ENCODE assay signal across 8 mouse cellular contexts in the genomic region with DNA sequence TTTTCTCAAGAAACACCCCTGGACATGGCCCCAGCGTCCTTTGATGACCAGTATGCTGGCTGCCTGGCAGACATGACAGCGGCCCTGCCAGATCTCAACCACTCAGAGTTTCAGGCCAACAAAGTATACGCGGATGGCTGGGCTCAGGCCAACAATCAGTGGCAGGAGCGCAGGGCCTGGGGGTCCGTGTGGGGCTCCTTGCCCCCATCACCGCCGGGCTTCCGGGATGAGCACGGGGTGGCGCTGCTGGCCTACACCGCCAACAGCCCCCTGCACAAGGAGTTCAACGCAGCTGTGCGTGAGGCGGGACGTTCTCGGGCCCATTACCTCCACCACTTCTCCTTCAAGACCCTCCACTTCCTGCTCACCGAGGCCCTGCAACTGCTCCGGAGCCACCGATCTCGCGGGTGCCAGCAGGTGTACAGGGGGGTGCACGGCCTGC. TPM values are rescaled to one million over a fixed set of nuclear protein-coding genes. Genes with fewer than 3 reads are reported as not detected.
DNase-seq lines count a peak whose midpoint lies in the region; ATAC-seq and TF ChIP-seq lines count a peak whose summit lies in the region.

No protein-coding gene starts in this region.

- TF ChIP-seq CTCF in liver, embryonic 14.5 days (IDR thresholded peaks at IDR 0.05; ENCODE audit: low read depth): 0 out of 2 replicates have a peak, but pooled peaks have one; percentile 28

- H3K4me3 ChIP-seq in heart, embryonic 14.5 days (ENCODE audit: control insufficient read depth in 1 of 2, insufficient read depth in 1 of 2, low read depth in 1 of 2, low read length in 2 of 2): peak overlapping the region; percentile 37 to 45
- H3K4me3 ChIP-seq in liver, embryonic 14.5 days (ENCODE audit: insufficient read depth in 1 of 2, low read depth in 2 of 2, low read length in 2 of 2): peak overlapping the region in 1 of 2 experiments; percentile 23; a peak in 2 of 4 replicates
- peak overlapping the region; percentile 39 for H3K4me3 ChIP-seq in stomach, embryonic 16.5 days (replicated peaks; ENCODE audit: low read length)

- H3K36me3 ChIP-seq in heart, embryonic 14.5 days (ENCODE audit: control insufficient read depth, insufficient read depth, low read length): no peaks in the 10 kb centered on the region
- no peaks in the 10 kb centered on the region for H3K36me3 ChIP-seq in liver, embryonic 14.5 days (replicated peaks; ENCODE audit: control insufficient read depth, insufficient read depth, low read depth)
- H3K36me3 ChIP-seq in stomach, embryonic 16.5 days (ENCODE audit: control insufficient read depth, insufficient read depth, low read length): no peaks in the 10 kb centered on the region

- 0 out of 2 replicates have a peak, but pooled peaks have one; percentile 23 for ATAC-seq in heart, embryonic 14.5 days (ENCODE audit: insufficient number of reproducible peaks, insufficient read depth, low FRiP score, low read depth)
- ATAC-seq in liver, embryonic 14.5 days (ENCODE audit: insufficient read depth): no peak
- 0 out of 2 replicates have a peak, but pooled peaks have one; percentile 11 for ATAC-seq in stomach, embryonic 16.5 days (ENCODE audit: insufficient read depth, low FRiP score)

- TF ChIP-seq EP300 in liver, embryonic 14.5 days (IDR thresholded peaks at IDR 0.05; ENCODE audit: low read depth): no peak

- DNase-seq in gastrocnemius, postnatal 14 days: peak; percentile 15
- no peak for DNase-seq in gastrocnemius, adult 8-10 months (ENCODE audit: low spot score in 2 of 2)
- peak; percentile 58 for DNase-seq in ZHBTc4 (ENCODE audit: low read depth, low spot score)
- no peak for DNase-seq in liver, embryonic 14.5 days (ENCODE audit: low read depth in 3 of 3, low spot score in 3 of 3)
- DNase-seq in right cerebral cortex, postnatal 4 days: no peak
- no peak for DNase-seq in left cerebral cortex, adult 18-20 months (ENCODE audit: low spot score in 2 of 2)

- H3K27me3 ChIP-seq in heart, embryonic 14.5 days (ENCODE audit: control insufficient read depth, insufficient read depth, low read length): no peaks in the 10 kb centered on the region
- H3K27me3 ChIP-seq in liver, embryonic 14.5 days (ENCODE audit: control insufficient read depth, insufficient read depth, low read length): no peaks in the 10 kb centered on the region
- no peaks in the 10 kb centered on the region for H3K27me3 ChIP-seq in stomach, embryonic 16.5 days (ENCODE audit: control insufficient read depth, insufficient read depth, low read length)

- intact Hi-C loops in gastrocnemius, postnatal 14 days (cut with DNase I; ENCODE audit: low total_unique reads): no loop called here

- peak overlapping the region; percentile 65 for H3K9ac ChIP-seq in heart, embryonic 14.5 days (ENCODE audit: low read length)
- H3K9ac ChIP-seq in liver, embryonic 14.5 days (replicated peaks): no peak overlapping the region
- peak overlapping the region; percentile 67 for H3K9ac ChIP-seq in stomach, embryonic 16.5 days (ENCODE audit: low read length)

- 7% methylated on average over 23 of the region's 23 CpGs for WGBS in heart, embryonic 14.5 days
- WGBS in liver, embryonic 14.5 days (ENCODE audit: insufficient replicate concordance): 18% methylated on average over 23 of the region's 23 CpGs
- WGBS in stomach, embryonic 16.5 days: 14% methylated on average over 23 of the region's 23 CpGs

- H3K4me2 ChIP-seq in heart, embryonic 14.5 days (ENCODE audit: low read length): peak overlapping the region; percentile 78
- H3K4me2 ChIP-seq in liver, embryonic 14.5 days (ENCODE audit: low read depth): peak overlapping the region; percentile 52
- H3K4me2 ChIP-seq in stomach, embryonic 16.5 days (ENCODE audit: low read depth, low read length): peak overlapping the region; percentile 60

- H3K27ac ChIP-seq in heart, embryonic 14.5 days (replicated peaks in 1 of 2; ENCODE audit: control insufficient read depth in 1 of 2, insufficient read depth in 1 of 2, low read depth in 2 of 2, low read length in 2 of 2): no peak overlapping the region
- no peak overlapping the region for H3K27ac ChIP-seq in liver, embryonic 14.5 days
- H3K27ac ChIP-seq in stomach, embryonic 16.5 days (ENCODE audit: low read length): no peak overlapping the region

- H3K9me3 ChIP-seq in heart, embryonic 14.5 days (ENCODE audit: control insufficient read depth, low read length): no peaks in the 10 kb centered on the region
- no peaks in the 10 kb centered on the region for H3K9me3 ChIP-seq in liver, embryonic 14.5 days (ENCODE audit: control insufficient read depth, low read length)
- H3K9me3 ChIP-seq in stomach, embryonic 16.5 days (replicated peaks; ENCODE audit: control insufficient read depth, low read length): no peaks in the 10 kb centered on the region

- H3K4me1 ChIP-seq in heart, embryonic 14.5 days (ENCODE audit: control insufficient read depth in 2 of 2, insufficient read depth in 2 of 2, low read length in 2 of 2): peaks cover 19 to 21% of the 10 kb centered on the region in 2 experiments; a peak in 3 of 4 replicates
- H3K4me1 ChIP-seq in liver, embryonic 14.5 days (replicated peaks; ENCODE audit: control insufficient read depth in 2 of 2, insufficient read depth in 2 of 2, low read length in 1 of 2): peaks cover 2 to 15% of the 10 kb centered on the region in 2 experiments
- peaks cover 7% of the 10 kb centered on the region; the same call in 1 of the 2 replicates for H3K4me1 ChIP-seq in stomach, embryonic 16.5 days (ENCODE audit: control insufficient read depth, insufficient read depth, low read length)

RNA-seq across cellular contexts. Expression of a gene that starts 2.6 kb away (rescaled TPM):
- total RNA-seq in gastrocnemius, postnatal 14 days (2021): 1 to 10 TPM; 6.9 to 8.1 TPM
- 10 to 100 TPM; 20.6 to 32.3 (median 29.4) TPM for total RNA-seq in gastrocnemius, adult 8-10 months (2022)
- polyA plus RNA-seq in heart, embryonic 14.5 days (2014; fragmentation: Nextera tagmentation; extraction: Ambion mirVana): 1.3 and 1.6 TPM in 2 replicates
- 0.08 and 0.10 TPM in 2 replicates for polyA plus RNA-seq in liver, embryonic 14.5 days (2012; rRNA removed)
- 0.15 and 0.20 TPM in 2 replicates for polyA plus RNA-seq in liver, embryonic 14.5 days (2014; fragmentation: Nextera tagmentation; extraction: Ambion mirVana)
- polyA plus RNA-seq in stomach, embryonic 16.5 days (2015; fragmentation: Nextera tagmentation; extraction: Ambion mirVana): 0.34 and 0.77 TPM in 2 replicates
- not detected for total RNA-seq in left cerebral cortex, adult 18-20 months (2021)

RNA-seq across cellular contexts. Expression of a gene that starts 5.2 kb away (rescaled TPM):
- total RNA-seq in gastrocnemius, postnatal 14 days (2021): 100 to 1,000 TPM; 281 to 363 TPM
- 100 to 1,000 TPM; 502 to 604 (median 539) TPM for total RNA-seq in gastrocnemius, adult 8-10 months (2022)
- 3.7 and 3.9 TPM in 2 replicates for polyA plus RNA-seq in heart, embryonic 14.5 days (2014; fragmentation: Nextera tagmentation; extraction: Ambion mirVana)
- polyA plus RNA-seq in liver, embryonic 14.5 days (2012; rRNA removed): 0.04 TPM in 1 of 2 replicates, not detected in the other
- polyA plus RNA-seq in liver, embryonic 14.5 days (2014; fragmentation: Nextera tagmentation; extraction: Ambion mirVana): not detected in 2 replicates
- 0.36 and 7.1 TPM in 2 replicates for polyA plus RNA-seq in stomach, embryonic 16.5 days (2015; fragmentation: Nextera tagmentation; extraction: Ambion mirVana)
- not detected for total RNA-seq in left cerebral cortex, adult 18-20 months (2021)

RNA-seq across cellular contexts. Expression of a gene that starts 9.9 kb away (rescaled TPM):
- total RNA-seq in gastrocnemius, postnatal 14 days (2021): 1 to 10 TPM in 1 of 2 experiments, not detected in 1; 1.0 TPM
- total RNA-seq in gastrocnemius, adult 8-10 months (2022): not detected
- polyA plus RNA-seq in heart, embryonic 14.5 days (2014; fragmentation: Nextera tagmentation; extraction: Ambion mirVana): 0.19 TPM in 1 of 2 replicates, not detected in the other
- not detected in 2 replicates for polyA plus RNA-seq in liver, embryonic 14.5 days (2012; rRNA removed)
- polyA plus RNA-seq in liver, embryonic 14.5 days (2014; fragmentation: Nextera tagmentation; extraction: Ambion mirVana): not detected in 2 replicates
- polyA plus RNA-seq in stomach, embryonic 16.5 days (2015; fragmentation: Nextera tagmentation; extraction: Ambion mirVana): not detected in 2 replicates
- total RNA-seq in left cerebral cortex, adult 18-20 months (2021): under 1 TPM; 0.30 to 0.46 TPM

RNA-seq across cellular contexts. Expression of a gene that starts 23.8 kb away (rescaled TPM):
- total RNA-seq in gastrocnemius, postnatal 14 days (2021): under 1 TPM in 1 of 2 experiments, not detected in 1; 0.21 TPM
- total RNA-seq in gastrocnemius, adult 8-10 months (2022): under 1 TPM in 2 of 4 experiments, not detected in 2; 0.21 to 0.56 TPM
- polyA plus RNA-seq in heart, embryonic 14.5 days (2014; fragmentation: Nextera tagmentation; extraction: Ambion mirVana): not detected in 2 replicates
- 0.12 TPM in 1 of 2 replicates, not detected in the other for polyA plus RNA-seq in liver, embryonic 14.5 days (2012; rRNA removed)
- not detected in 2 replicates for polyA plus RNA-seq in liver, embryonic 14.5 days (2014; fragmentation: Nextera tagmentation; extraction: Ambion mirVana)
- polyA plus RNA-seq in stomach, embryonic 16.5 days (2015; fragmentation: Nextera tagmentation; extraction: Ambion mirVana): not detected in 2 replicates
- total RNA-seq in left cerebral cortex, adult 18-20 months (2021): not detected

RNA-seq across cellular contexts. Expression of a gene that starts 41.2 kb away (rescaled TPM):
- total RNA-seq in gastrocnemius, postnatal 14 days (2021): under 1 TPM; 0.53 to 0.84 TPM
- total RNA-seq in gastrocnemius, adult 8-10 months (2022): 1 to 10 TPM in 1 of 4 experiments, under 1 TPM in 3; 0.22 to 1.1 (median 0.76) TPM
- 0.78 and 1.1 TPM in 2 replicates for polyA plus RNA-seq in heart, embryonic 14.5 days (2014; fragmentation: Nextera tagmentation; extraction: Ambion mirVana)
- 1.1 and 1.5 TPM in 2 replicates for polyA plus RNA-seq in liver, embryonic 14.5 days (2012; rRNA removed)
- 0.20 and 0.36 TPM in 2 replicates for polyA plus RNA-seq in liver, embryonic 14.5 days (2014; fragmentation: Nextera tagmentation; extraction: Ambion mirVana)
- polyA plus RNA-seq in stomach, embryonic 16.5 days (2015; fragmentation: Nextera tagmentation; extraction: Ambion mirVana): 0.84 and 1.1 TPM in 2 replicates
- 1 to 10 TPM; 2.4 to 2.5 TPM for total RNA-seq in left cerebral cortex, adult 18-20 months (2021)

Comparison
In these comparisons a context has a peak if more than half of its experiments do, and no peak if none do; other contexts are left out.
1. DNase-seq: peak in gastrocnemius, postnatal 14 days (single experiment) and ZHBTc4 (single experiment); none in gastrocnemius, adult 8-10 months (0 of 2), liver, embryonic 14.5 days (0 of 3), right cerebral cortex, postnatal 4 days (single experiment) and left cerebral cortex, adult 18-20 months (0 of 2).
2. RNA of a gene that starts 2.6 kb away (total RNA-seq): 20.6 to 32.3 TPM in gastrocnemius, adult 8-10 months and 6.9 to 8.1 TPM in gastrocnemius, postnatal 14 days; not detected in left cerebral cortex, adult 18-20 months; every median in the first group is over 4 times any median in the second.
3. RNA of a gene that starts 5.2 kb away (total RNA-seq): 502 to 604 TPM in gastrocnemius, adult 8-10 months and 281 to 363 TPM in gastrocnemius, postnatal 14 days; not detected in left cerebral cortex, adult 18-20 months; every median in the first group is over 100 times any median in the second.
4. Peak in every context shown above with its lines, with median percentiles within 50 percentile points of each other: H3K4me2 ChIP-seq.